Mouse (Mus musculus) stomach, adult 2 months (tissue): ENCODE measurements around the gene Il11. TPM values are rescaled to one million over a fixed set of nuclear protein-coding genes. Genes with fewer than 3 reads are reported as not detected.

ENCODE experiments used
- polyA plus RNA-seq: library from polyadenylated mRNA; depleted of rRNA; stranded (reverse); fragments of >200 nt; gene quantifications from 2 replicates; pipeline ENCODE4 v1.2.3, GENCODE M21; 2012; rRNA removed

Gene Il11
- 0.12 and 0.42 TPM in 2 replicates for polyA plus RNA-seq

DNA sequence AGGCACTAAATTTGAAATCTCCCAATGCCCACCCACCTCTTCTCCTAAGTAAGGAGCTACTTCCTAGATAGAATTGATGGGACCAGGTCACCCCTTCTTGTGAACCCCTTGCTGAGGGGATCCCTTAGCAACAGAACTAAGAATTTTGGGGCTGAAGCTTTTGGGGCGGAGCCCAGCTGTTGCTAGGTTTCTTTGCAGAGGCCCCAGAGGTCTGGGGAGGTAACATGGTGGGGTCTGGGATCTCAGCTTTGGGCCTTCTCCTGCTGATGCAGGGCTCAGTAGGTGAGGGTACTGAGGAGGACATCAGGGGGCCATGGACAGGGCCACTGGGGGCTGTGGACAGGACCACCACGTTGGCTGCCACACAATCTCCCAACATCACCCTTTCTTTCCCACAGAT lies at the start of gene Il11, which contains the start of gene Tmem190:
Gene Il11 (minus strand): TSS at position 101 of the 400 bp plus-strand sequence.
Gene Tmem190 (plus strand): TSS at position 179 of the 400 bp plus-strand sequence.

DNA sequence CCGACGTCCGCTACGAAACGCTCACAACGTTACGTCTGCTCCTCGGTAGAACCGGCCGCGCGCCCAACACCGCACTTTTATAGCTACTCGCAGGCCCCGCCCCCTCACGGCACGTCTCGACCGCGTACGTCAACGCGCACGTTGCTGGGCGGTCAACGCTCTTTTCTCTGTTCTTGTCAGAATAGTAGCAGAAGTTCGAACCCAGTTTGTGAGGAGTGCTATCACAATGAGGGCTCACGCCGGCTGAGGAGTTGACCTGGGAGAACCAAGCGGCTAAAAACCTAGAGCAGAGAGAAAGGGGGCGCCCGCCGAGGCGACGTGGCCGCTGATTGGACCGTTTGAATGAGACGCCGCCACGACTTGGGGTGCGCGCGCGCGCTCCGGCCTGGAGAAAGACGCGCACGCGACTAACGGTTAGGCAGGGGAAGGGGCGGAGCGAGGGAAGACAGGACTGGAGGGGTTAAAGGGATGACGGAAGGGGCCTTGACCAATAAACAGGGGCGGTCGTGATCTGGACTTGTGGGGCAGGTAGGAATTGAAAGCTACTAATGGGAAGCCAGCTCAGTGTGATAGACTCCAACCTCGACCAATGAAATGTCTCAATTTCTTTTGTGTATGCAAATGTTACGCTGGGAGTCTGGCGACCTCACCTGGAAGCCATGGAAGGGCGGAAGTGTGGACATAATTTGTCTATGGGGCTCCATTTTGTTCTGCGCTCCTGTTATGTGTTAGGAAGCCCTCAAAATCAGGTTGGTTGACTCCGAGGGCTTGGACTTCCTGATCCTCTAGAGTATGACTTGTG lies 29.8 kb upstream of the Il11 start, which contains the start of gene Ube2s:
Gene Ube2s (minus strand): TSS at position 288 of the 802 bp plus-strand sequence.

DNA sequence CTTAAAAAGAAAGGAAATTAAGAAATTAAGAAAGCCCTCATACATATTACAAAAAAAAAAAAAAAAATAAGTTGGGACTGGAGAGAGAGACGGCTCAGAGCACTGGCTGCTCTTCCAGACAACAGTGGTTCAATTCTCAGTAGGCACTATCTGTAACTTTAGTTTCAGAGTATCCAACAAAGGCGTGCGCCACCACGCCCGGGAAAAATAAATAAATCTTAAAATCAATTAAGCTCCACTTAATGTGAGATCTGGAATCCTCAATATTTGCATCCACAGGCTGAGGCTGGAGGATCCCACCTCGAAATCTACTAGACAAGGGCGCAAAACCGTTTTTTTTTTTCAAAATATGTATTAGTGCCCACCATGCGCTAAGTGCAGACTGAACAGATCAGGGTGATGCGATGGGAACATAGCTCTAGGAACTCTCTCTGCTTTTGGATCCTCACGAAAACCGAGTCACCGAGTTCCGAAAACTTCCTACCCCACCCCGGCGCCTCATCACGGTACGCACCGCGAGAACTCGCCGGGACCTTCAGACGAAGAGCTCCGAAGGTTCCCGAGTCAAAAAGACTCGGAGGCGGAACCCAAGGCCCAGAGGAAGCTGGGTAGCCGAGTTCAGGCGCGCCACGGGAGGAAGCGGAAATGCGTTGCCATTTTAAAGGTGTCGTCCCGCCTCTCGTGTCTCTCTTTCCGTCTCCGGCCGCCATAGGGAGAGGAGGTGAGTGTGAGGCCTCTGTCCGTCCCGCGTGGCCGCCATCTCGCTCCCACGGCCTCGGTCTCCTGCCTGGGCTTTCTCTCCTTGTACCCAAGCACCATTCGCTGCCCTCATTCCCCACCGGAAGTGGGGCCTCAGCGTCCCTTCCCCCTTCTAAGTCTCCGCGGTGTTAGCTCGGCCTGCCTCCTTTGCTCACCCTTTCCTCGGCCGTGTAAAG lies 9.9 kb upstream of the Il11 start, which contains the start of gene Rpl28:
Gene Rpl28 (plus strand): TSS at position 597 of the 935 bp plus-strand sequence.

DNA sequence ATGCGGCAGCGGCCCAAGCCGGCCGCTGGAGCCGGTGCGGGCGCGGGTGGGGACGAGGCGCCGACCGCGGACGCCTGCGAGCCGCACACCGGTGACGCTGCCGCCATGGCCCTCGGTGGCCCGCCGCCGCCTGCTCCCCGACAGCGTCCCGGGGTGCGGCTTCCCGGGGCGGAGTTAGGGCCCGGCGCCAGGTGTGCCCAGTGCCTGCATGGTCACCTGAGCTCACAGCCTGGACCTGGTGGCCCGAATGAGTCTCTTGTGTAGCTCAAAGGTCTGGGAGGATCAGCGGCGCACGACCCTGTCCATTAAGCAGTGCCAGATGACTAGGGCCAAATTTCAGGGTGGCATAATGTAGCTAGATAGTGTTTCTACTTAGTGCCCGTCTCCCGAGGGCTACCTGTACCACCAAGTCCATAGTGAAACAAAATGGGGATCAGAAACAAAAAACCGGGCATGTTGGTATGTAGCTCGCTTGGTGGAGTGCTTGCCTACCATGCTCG lies 6.8 kb upstream of the Il11 start, which contains the start of gene Tmem238:
Gene Tmem238 (minus strand): TSS at position 221 of the 500 bp plus-strand sequence.

DNA sequence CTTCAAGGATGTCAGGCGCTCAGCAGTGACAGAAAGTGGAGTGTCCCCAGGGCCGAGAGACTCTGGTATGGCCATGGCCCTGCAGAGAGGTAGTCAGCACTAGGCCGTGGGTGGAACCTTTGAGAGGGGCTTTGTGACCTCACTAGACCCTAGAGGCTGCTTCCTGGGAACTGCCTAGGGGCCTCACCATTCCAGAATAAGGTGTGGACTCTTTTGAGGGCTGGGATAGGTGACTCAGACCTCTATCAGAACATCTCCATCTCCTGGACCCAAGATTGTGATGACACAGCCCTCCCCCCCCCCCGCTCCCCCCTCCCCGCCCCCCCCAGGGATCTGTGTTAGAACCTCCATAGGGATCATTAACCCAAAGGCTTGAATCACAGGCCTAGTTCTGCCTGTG lies 11.5 kb downstream of the Il11 start, which contains the start of gene Fam71e2:
Gene Fam71e2 (minus strand): TSS at position 101 of the 400 bp plus-strand sequence.

DNA sequence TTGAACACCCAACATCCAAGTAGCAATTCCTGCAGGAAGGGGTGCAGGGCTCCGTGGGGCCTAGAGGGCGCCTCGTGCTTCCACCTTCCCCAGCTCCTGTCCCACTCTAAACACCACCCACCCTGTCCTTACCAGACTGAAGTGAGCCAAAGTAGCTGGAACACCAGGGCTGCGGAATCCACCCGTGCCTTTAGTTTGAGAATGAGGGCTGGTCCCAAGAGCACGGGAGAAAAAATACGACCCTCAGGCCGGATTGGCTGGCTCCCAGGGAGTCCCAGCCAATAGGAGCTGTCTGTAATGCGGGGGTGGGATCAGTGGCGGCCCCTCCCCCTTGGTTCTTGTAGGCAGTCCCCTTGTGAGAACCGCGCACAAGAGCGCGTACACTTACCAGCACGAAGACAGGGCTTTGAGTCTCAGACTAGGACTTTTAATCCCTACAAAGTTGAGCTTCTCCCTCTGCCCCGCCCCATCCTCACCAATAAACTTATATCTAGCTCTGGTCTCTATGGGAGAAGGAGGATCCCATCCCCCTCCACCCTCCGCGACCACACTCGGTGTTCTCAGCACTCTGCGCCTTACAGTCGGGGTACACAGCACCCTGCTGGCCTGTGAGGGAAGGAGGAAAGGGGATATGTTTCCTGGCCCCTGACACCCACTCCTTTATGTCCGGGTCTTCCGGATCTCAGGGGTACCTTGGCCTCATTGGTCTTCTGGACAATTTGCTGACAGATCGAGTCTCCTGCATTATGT lies 29.7 kb downstream of the Il11 start, which contains the start of gene Cox6b2:
Gene Cox6b2 (minus strand): TSS at position 274 of the 750 bp plus-strand sequence.

DNA sequence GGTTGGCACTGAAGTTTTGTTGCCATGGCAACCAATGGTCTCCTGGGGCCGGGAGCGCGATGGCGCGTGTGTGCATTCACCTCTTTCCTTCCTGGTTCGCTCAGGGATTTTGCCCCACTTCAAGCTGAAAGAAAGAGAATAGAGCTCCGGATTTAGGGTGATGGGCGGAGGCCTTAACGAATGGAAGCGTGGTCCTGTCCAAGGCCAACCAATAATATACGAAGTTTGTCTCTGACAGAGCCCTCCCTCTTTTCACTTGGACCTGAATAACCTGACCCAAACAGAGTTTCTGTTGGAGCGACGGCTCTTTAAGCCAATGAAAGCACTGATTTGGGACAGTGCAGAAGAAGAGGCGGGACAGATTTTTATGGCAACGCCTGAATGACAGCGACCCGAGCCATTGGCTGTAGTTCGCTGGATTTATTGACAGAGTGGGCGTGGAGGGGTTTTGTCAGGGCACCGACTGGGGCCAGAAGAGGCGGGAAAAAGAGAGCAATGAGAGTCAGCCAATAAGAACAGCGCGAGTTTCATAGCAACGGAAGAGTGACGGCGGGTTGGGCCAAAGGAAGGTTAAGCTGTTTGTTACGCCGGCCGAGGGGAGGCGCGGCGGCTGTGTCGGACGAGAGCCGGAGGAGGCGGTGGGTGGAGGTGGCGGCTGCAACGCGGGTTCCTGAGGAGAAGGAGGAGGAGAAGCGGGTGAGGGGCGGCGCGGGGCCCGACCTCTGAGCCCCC lies 42.9 kb downstream of the Il11 start, which contains the start of gene Kmt5c:
Gene Kmt5c (plus strand): TSS at position 572 of the 732 bp plus-strand sequence.

DNA sequence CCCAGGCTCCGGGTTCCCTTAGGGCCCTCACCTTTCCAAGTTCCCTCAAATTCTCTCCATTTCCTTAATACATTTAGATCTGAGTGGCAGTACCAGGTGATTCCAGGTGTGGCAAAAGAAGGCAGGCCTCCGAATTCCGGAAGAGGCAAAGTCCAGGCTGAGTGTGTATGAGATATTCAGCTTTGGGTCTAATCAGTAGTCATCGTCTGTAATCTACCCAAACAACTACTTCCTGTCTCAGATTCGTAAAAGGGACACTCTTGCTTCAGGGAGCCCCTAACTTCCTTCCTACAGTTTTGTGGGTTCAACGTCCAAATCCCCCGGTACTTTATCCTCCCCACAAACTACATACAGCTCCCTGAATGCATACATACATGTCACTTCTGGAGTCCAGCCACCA lies 57.5 kb downstream of the Il11 start, which contains the start of gene Tmem150b:
Gene Tmem150b (minus strand): TSS at position 81 of the 400 bp plus-strand sequence.

Other genes with a start within 250 kb of the Il11 start
- 3.7 and 3.8 TPM in 2 replicates for gene Syt5, start 235.3 kb downstream of the Il11 start, polyA plus RNA-seq
- 7.3 and 7.4 TPM in 2 replicates for gene Ptprh, start 178.8 kb downstream of the Il11 start, polyA plus RNA-seq
- gene Tmem86b, start 151.4 kb downstream of the Il11 start, polyA plus RNA-seq, result 5.9 and 8.5 TPM in 2 replicates
- 60.2 and 68.9 TPM in 2 replicates for gene Ppp6r1, start 123.8 kb downstream of the Il11 start, polyA plus RNA-seq
- gene Hspbp1, start 97.8 kb downstream of the Il11 start, polyA plus RNA-seq, result 29.1 and 32.0 TPM in 2 replicates
- gene Brsk1, start 92.3 kb downstream of the Il11 start, polyA plus RNA-seq, result 2.5 and 3.5 TPM in 2 replicates
- 15.3 and 16.5 TPM in 2 replicates for gene Tmem150b, start 57.6 kb downstream of the Il11 start, polyA plus RNA-seq
- gene Kmt5c, start 42.7 kb downstream of the Il11 start, polyA plus RNA-seq, result 98.9 and 123 TPM in 2 replicates
- gene Cox6b2, start 29.8 kb downstream of the Il11 start, polyA plus RNA-seq, result 7.0 and 10.5 TPM in 2 replicates
- gene Fam71e2, start 11.6 kb downstream of the Il11 start, polyA plus RNA-seq, result not detected in 2 replicates
- gene Tmem190, start 78 bp upstream of the Il11 start, polyA plus RNA-seq, result not detected in 2 replicates
- 157 and 379 TPM in 2 replicates for gene Tmem238, start 6.8 kb upstream of the Il11 start, polyA plus RNA-seq
- gene Rpl28, start 10.0 kb upstream of the Il11 start, polyA plus RNA-seq, result 174 and 224 TPM in 2 replicates
- 106 and 114 TPM in 2 replicates for gene Ube2s, start 29.7 kb upstream of the Il11 start, polyA plus RNA-seq
- 0.68 and 1.5 TPM in 2 replicates for gene Shisa7, start 61.8 kb upstream of the Il11 start, polyA plus RNA-seq
- 17.4 and 25.7 TPM in 2 replicates for gene Isoc2b, start 87.4 kb upstream of the Il11 start, polyA plus RNA-seq
- 12.8 and 15.9 TPM in 2 replicates for gene Isoc2a, start 94.3 kb upstream of the Il11 start, polyA plus RNA-seq
- gene Gm36210, start 123.7 kb upstream of the Il11 start, polyA plus RNA-seq, result 0.05 TPM in 1 of 2 replicates, not detected in the other
- gene Zfp628, start 132.4 kb upstream of the Il11 start, polyA plus RNA-seq, result 13.0 and 16.4 TPM in 2 replicates
- gene Nat14, start 139.2 kb upstream of the Il11 start, polyA plus RNA-seq, result 5.5 and 7.6 TPM in 2 replicates
- 4.7 and 6.8 TPM in 2 replicates for gene Ssc5d, start 142.9 kb upstream of the Il11 start, polyA plus RNA-seq
- gene Sbk2, start 181.5 kb upstream of the Il11 start, polyA plus RNA-seq, result 4.1 and 12.6 TPM in 2 replicates
- gene Sbk3, start 188.3 kb upstream of the Il11 start, polyA plus RNA-seq, result 0.12 and 0.40 TPM in 2 replicates
- gene Zfp579, start 213.3 kb upstream of the Il11 start, polyA plus RNA-seq, result 58.0 and 73.6 TPM in 2 replicates
- 21.3 and 34.0 TPM in 2 replicates for gene Zfp524, start 231.6 kb upstream of the Il11 start, polyA plus RNA-seq
- gene Fiz1, start 231.8 kb upstream of the Il11 start, polyA plus RNA-seq, result 13.2 and 13.7 TPM in 2 replicates
- 0.17 TPM in 1 of 2 replicates, not detected in the other for gene Gm44973, start 232.6 kb upstream of the Il11 start, polyA plus RNA-seq
- 16.3 and 18.3 TPM in 2 replicates for gene Zfp865, start 237.5 kb upstream of the Il11 start, polyA plus RNA-seq
- gene Ccdc106, start 237.7 kb upstream of the Il11 start, polyA plus RNA-seq, result 2.9 and 4.2 TPM in 2 replicates